Comparison of ENCODE assay signal across 8 mouse cellular contexts in genomic region chr2:21367345-21368111, GRCm38 (mm10). TPM values are rescaled to one million over a fixed set of nuclear protein-coding genes. Genes with fewer than 3 reads are reported as not detected.
DNase-seq lines count a peak whose midpoint lies in the region; ATAC-seq and TF ChIP-seq lines count a peak whose summit lies in the region.

Gpr158 (plus strand) TSS chr2:21367542.

- peak; percentile 97 for ATAC-seq in forebrain, postnatal 0 days
- no peak for ATAC-seq in liver, embryonic 14.5 days (ENCODE audit: insufficient read depth)

- TF ChIP-seq EP300 in liver, embryonic 14.5 days (IDR thresholded peaks at IDR 0.05; ENCODE audit: low read depth): no peak

- TF ChIP-seq POLR2A in olfactory bulb, adult 2 months (IDR thresholded peaks at IDR 0.05; ENCODE audit: insufficient read depth, low read depth, low read length): peak; percentile 57; the same call in 1 of the 2 replicates

- no peak within 1 kb of the TSS for H3K27ac ChIP-seq in ES-E14 (ENCODE audit: insufficient read depth, low read depth, low read length, poor library complexity, severe bottlenecking)
- H3K27ac ChIP-seq in forebrain, postnatal 0 days (ENCODE audit: low read depth, low read length): peak within 1 kb of the TSS; percentile 74
- H3K27ac ChIP-seq in liver, embryonic 14.5 days: no peak within 1 kb of the TSS
- H3K27ac ChIP-seq in olfactory bulb, adult 2 months (ENCODE audit: insufficient read depth, low read depth, low read length): peak within 1 kb of the TSS; percentile 87

- in situ Hi-C loops in ES-E14 (cut with MboI; ENCODE audit: low sequenced_read_pairs in 2 of 2, unreplicated experiment in 2 of 2): no loop called here

- no peak within 1 kb of the TSS for H3K9ac ChIP-seq in ES-E14 (ENCODE audit: insufficient read depth, low read depth, low read length, poor library complexity, severe bottlenecking)
- peak within 1 kb of the TSS; percentile 69 for H3K9ac ChIP-seq in forebrain, postnatal 0 days
- no peak within 1 kb of the TSS for H3K9ac ChIP-seq in liver, embryonic 14.5 days (replicated peaks)

- H3K9me3 ChIP-seq in ES-E14 (ENCODE audit: control insufficient read depth, insufficient read depth, low read depth, low read length): no peaks in the 10 kb centered on the region
- H3K9me3 ChIP-seq in forebrain, postnatal 0 days (ENCODE audit: low read length): no peaks in the 10 kb centered on the region
- no peaks in the 10 kb centered on the region for H3K9me3 ChIP-seq in liver, embryonic 14.5 days (ENCODE audit: control insufficient read depth, low read length)

- peak within 1 kb of the TSS; percentile 79 for H3K4me2 ChIP-seq in forebrain, postnatal 0 days (ENCODE audit: low read depth)
- H3K4me2 ChIP-seq in liver, embryonic 14.5 days (ENCODE audit: low read depth): no peak within 1 kb of the TSS

- intact Hi-C loops in heart, postnatal 36 days (cut with DNase I): no loop called here

- peaks cover 5% of the 10 kb centered on the region; the same call in 1 of the 2 replicates for H3K27me3 ChIP-seq in forebrain, postnatal 0 days (ENCODE audit: insufficient read depth, low read length)
- H3K27me3 ChIP-seq in liver, embryonic 14.5 days (ENCODE audit: control insufficient read depth, insufficient read depth, low read length): peaks cover 8% of the 10 kb centered on the region

- DNase-seq in ES-E14 (ENCODE audit: low read depth, low spot score): peak; percentile 78
- DNase-seq in cerebellum, adult 18-20 months: peak; percentile 94 to 99
- peak; percentile 91 for DNase-seq in forebrain, postnatal 0 days
- DNase-seq in heart, postnatal 36 days: peak; percentile 42 to 66
- peak; percentile 4 for DNase-seq in large intestine, adult 2 months (ENCODE audit: low read depth, low spot score)
- DNase-seq in liver, embryonic 14.5 days (ENCODE audit: low read depth in 3 of 3, low spot score in 3 of 3): peak in 2 of 3 experiments; percentile 3 to 12
- peak; percentile 79 for DNase-seq in urinary bladder, postnatal 14 days (ENCODE audit: low spot score)

- H3K4me3 ChIP-seq in ES-E14 (ENCODE audit: insufficient read depth in 1 of 2, low read depth in 1 of 2, low read length in 2 of 2, poor library complexity in 1 of 2, severe bottlenecking in 1 of 2): peak within 1 kb of the TSS; percentile 65 to 89
- peak within 1 kb of the TSS; percentile 69 for H3K4me3 ChIP-seq in forebrain, postnatal 0 days (ENCODE audit: low read depth, low read length)
- no peak within 1 kb of the TSS for H3K4me3 ChIP-seq in liver, embryonic 14.5 days (ENCODE audit: insufficient read depth in 1 of 2, low read depth in 2 of 2, low read length in 2 of 2)
- H3K4me3 ChIP-seq in olfactory bulb, adult 2 months (ENCODE audit: insufficient read depth, low read depth, low read length): peak within 1 kb of the TSS; percentile 82

- H3K4me1 ChIP-seq in ES-E14 (ENCODE audit: control insufficient read depth in 2 of 2, insufficient read depth in 2 of 2, low read length in 2 of 2, poor library complexity in 1 of 2): peaks cover 0 to 3% of the 10 kb centered on the region in 2 experiments; a peak in 1 of 4 replicates
- 0 out of 2 replicates have a peak, but pooled peaks cover 4% of the 10 kb centered on the region for H3K4me1 ChIP-seq in forebrain, postnatal 0 days (ENCODE audit: insufficient read depth)
- H3K4me1 ChIP-seq in liver, embryonic 14.5 days (replicated peaks; ENCODE audit: control insufficient read depth in 2 of 2, insufficient read depth in 2 of 2, low read length in 1 of 2): no peaks in the 10 kb centered on the region
- peaks cover 9% of the 10 kb centered on the region for H3K4me1 ChIP-seq in olfactory bulb, adult 2 months (ENCODE audit: control insufficient read depth, insufficient read depth, low read length)

- H3K36me3 ChIP-seq in ES-E14 (ENCODE audit: control insufficient read depth, insufficient read depth, low read length, poor library complexity, severe bottlenecking): no peaks in the 10 kb centered on the region
- H3K36me3 ChIP-seq in forebrain, postnatal 0 days (ENCODE audit: insufficient read depth): no peaks in the 10 kb centered on the region
- no peaks in the 10 kb centered on the region for H3K36me3 ChIP-seq in liver, embryonic 14.5 days (replicated peaks; ENCODE audit: control insufficient read depth, insufficient read depth, low read depth)

- TF ChIP-seq CTCF in forebrain, postnatal 0 days (IDR thresholded peaks at IDR 0.05; ENCODE audit: low read depth): no peak
- TF ChIP-seq CTCF in liver, embryonic 14.5 days (IDR thresholded peaks at IDR 0.05; ENCODE audit: low read depth): no peak
- no peak for TF ChIP-seq CTCF in olfactory bulb, adult 2 months (IDR thresholded peaks at IDR 0.05; ENCODE audit: insufficient read depth, low read depth, low read length)

- WGBS in forebrain, postnatal 0 days: under 1% methylated on average over 43 of the region's 43 CpGs
- 10% methylated on average over 43 of the region's 43 CpGs for WGBS in large intestine, adult 2 months
- 3% methylated on average over 43 of the region's 43 CpGs for WGBS in liver, embryonic 14.5 days (ENCODE audit: insufficient replicate concordance)
- 1% methylated on average over 43 of the region's 43 CpGs for WGBS in olfactory bulb, adult 2 months

TF ChIP-seq in ES-E14, 5 proteins besides CTCF, POLR2A, EP300 and RAD21:
- TF ChIP-seq CHD2 (IDR thresholded peaks at IDR 0.05; ENCODE audit: low read depth, low read length): peak; percentile 61
- no peak for TF ChIP-seq MAFK (IDR thresholded peaks at IDR 0.05; ENCODE audit: insufficient read depth, low read depth, low read length)

RNA-seq across cellular contexts. Expression of gene Gpr158, which starts in this region (rescaled TPM):
- 0.09 TPM in 1 of 2 replicates, not detected in the other for total RNA-seq in ES-E14 (2012; rRNA removed)
- total RNA-seq in forebrain, postnatal 0 days (2014; rRNA removed): 9.1 and 11.7 TPM in 2 replicates
- polyA plus RNA-seq in forebrain, postnatal 0 days (2015; fragmentation: Nextera tagmentation; extraction: Ambion mirVana): 1.3 and 2.3 TPM in 2 replicates
- total RNA-seq in heart, postnatal 36 days (2021): under 1 TPM in 1 of 2 experiments, not detected in 1; 0.05 TPM
- polyA plus RNA-seq in large intestine, adult 2 months (2012; rRNA removed): not detected in 2 replicates
- polyA plus RNA-seq in liver, embryonic 14.5 days (2012; rRNA removed): not detected in 2 replicates
- not detected in 2 replicates for polyA plus RNA-seq in liver, embryonic 14.5 days (2014; fragmentation: Nextera tagmentation; extraction: Ambion mirVana)
- 88.3 TPM in 1 of 2 replicates, not detected in the other for polyA plus RNA-seq in olfactory bulb, adult 2 months (2012; ENCODE audit: insufficient read depth, insufficient read length, low replicate concordance, missing spikeins)

Comparison
In these comparisons a context has a peak if more than half of its experiments do, and no peak if none do; other contexts are left out.
1. Peak in DNase-seq and H3K4me3 ChIP-seq in ES-E14; RNA of the gene not detected or under 1 TPM.
2. Peak in DNase-seq in heart, postnatal 36 days; RNA of the gene not detected or under 1 TPM.
3. Peak in DNase-seq in large intestine, adult 2 months; RNA of the gene not detected or under 1 TPM.
4. Peak in DNase-seq in liver, embryonic 14.5 days; RNA of the gene not detected or under 1 TPM.
5. DNase-seq: peak in every context shown above with its lines; median percentile 96 in cerebellum, adult 18-20 months; 91 in forebrain, postnatal 0 days; 79 in urinary bladder, postnatal 14 days; 78 in ES-E14; 54 in heart, postnatal 36 days; 8 in liver, embryonic 14.5 days; 4 in large intestine, adult 2 months.
6. H3K27ac ChIP-seq: peak in forebrain, postnatal 0 days (single experiment) and olfactory bulb, adult 2 months (single experiment); none in ES-E14 (single experiment) and liver, embryonic 14.5 days (single experiment).
7. H3K4me3 ChIP-seq: peak in forebrain, postnatal 0 days (single experiment) and olfactory bulb, adult 2 months (single experiment); none in liver, embryonic 14.5 days (0 of 2).